Mouse (Mus musculus) liver, adult 2 months (tissue): ENCODE measurements around the gene Mindy4.

ENCODE experiments used
- CTCF ChIP-seq: fragments of 200-500 bp; IDR thresholded peaks from 2 replicates; pipeline ENCODE4 v1.5.1; 2011; ENCODE audit warnings: low read depth, low read length, control low read depth
- POLR2A ChIP-seq: fragments of 200-500 bp; IDR thresholded peaks from 2 replicates; pipeline ENCODE4 v1.6.1; 2011; ENCODE audit warnings: low read length, control low read depth; ENCODE audit not compliant: insufficient read depth; ENCODE audit errors: extremely low read depth

GRCm38 (mm10) chr6:55191537-55191936 lies 11.6 kb upstream of the Mindy4 start:
- TF ChIP-seq CTCF (no peak), POLR2A (no peak)
